9 mouse cellular contexts compared by ENCODE assay signal in the genomic region with DNA sequence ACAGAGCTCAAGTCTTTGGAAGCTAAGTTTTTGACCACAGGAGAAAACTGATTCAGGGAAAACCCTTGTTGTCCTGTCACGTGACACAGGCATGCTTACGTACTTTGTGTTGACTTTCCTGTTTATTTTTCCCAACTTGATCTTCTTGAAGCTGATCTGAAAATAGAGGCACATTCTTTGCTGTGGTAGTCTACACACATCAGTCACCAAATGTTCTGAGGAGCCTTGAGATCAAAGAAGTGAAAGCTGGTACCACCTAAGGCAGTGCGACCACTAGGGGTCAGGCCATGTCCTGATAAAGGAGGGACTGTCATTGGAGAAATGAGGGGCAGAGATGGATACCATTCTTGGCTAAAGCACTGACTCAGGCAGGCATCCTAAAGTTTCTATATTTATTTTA. TPM values are rescaled to one million over a fixed set of nuclear protein-coding genes. Genes with fewer than 3 reads are reported as not detected.
DNase-seq lines count a peak whose midpoint lies in the region; ATAC-seq lines count a peak whose summit lies in the region.
"Had no signal": no experiment of that assay in that cellular context is flagged by ENCODE, and none has a peak within 500 bp of the region (broad histone marks: within the 10 kb centered on the region; RNA-seq: fewer than 3 reads in every experiment).

No protein-coding gene starts in this region.

- no peak for ATAC-seq in heart, embryonic 12.5 days (ENCODE audit: insufficient number of reproducible peaks, low FRiP score)

- intact Hi-C loops in heart, postnatal 10 days (cut with DNase I), result loop anchor here (5.0 kb wide), 1 partner anchor 60 kb away; no protein-coding TSS in a partner anchor
- intact Hi-C loops in left cerebral cortex, postnatal 14 days (cut with DNase I), result loop anchor here (5.0 kb wide), 1 partner anchor 55 kb away; no protein-coding TSS in a partner anchor

- no peak overlapping the region for H3K4me2 ChIP-seq in heart, embryonic 12.5 days
- H3K4me2 ChIP-seq: neural tube, embryonic 13.5 days had no signal

- H3K4me3 ChIP-seq in heart, embryonic 12.5 days, result no peak overlapping the region
- H3K4me3 ChIP-seq: neural tube, embryonic 13.5 days had no signal

- no peaks in the 10 kb centered on the region for H3K27me3 ChIP-seq in heart, embryonic 12.5 days (replicated peaks)
- H3K27me3 ChIP-seq: neural tube, embryonic 13.5 days had no signal

- H3K36me3 ChIP-seq in heart, embryonic 12.5 days, result no peaks in the 10 kb centered on the region
- H3K36me3 ChIP-seq: neural tube, embryonic 13.5 days had no signal

- no peak overlapping the region for H3K27ac ChIP-seq in heart, embryonic 12.5 days (ENCODE audit: poor library complexity, severe bottlenecking)
- H3K27ac ChIP-seq: neural tube, embryonic 13.5 days had no signal

- H3K9me3 ChIP-seq in heart, embryonic 12.5 days (replicated peaks), result no peaks in the 10 kb centered on the region
- H3K9me3 ChIP-seq: neural tube, embryonic 13.5 days had no signal

- no peaks in the 10 kb centered on the region for H3K4me1 ChIP-seq in heart, embryonic 12.5 days (replicated peaks)

- no peak overlapping the region for H3K9ac ChIP-seq in heart, embryonic 12.5 days
- H3K9ac ChIP-seq: neural tube, embryonic 13.5 days had no signal

- WGBS in heart, embryonic 12.5 days, result 34% methylated on average over 3 of the region's 3 CpGs

- DNase-seq in heart, postnatal 10 days, result peak; percentile 8 to 20
- peak; percentile 46 for DNase-seq in 416B (ENCODE audit: low read depth)
- peak; percentile 41 for DNase-seq in ZHBTc4 (ENCODE audit: low read depth, low spot score)
- peak; percentile 9 for DNase-seq in embryo, embryonic 11.5 days (ENCODE audit: low read depth, low spot score)
- peak; percentile 28 to 52 for DNase-seq in left cerebral cortex, postnatal 14 days (ENCODE audit: low spot score in 2 of 2)
- peak; percentile 41 for DNase-seq in ovary, postnatal 36 days (ENCODE audit: low spot score)
- no peak for DNase-seq in c-Kit-positive CD71-positive TER-119-positive erythroid progenitor cells, embryonic 14.5 days (ENCODE audit: low spot score)

RNA-seq across cellular contexts. Expression of gene Siah2, which starts 34.8 kb away (rescaled TPM):
- 10 to 100 TPM; 12.6 to 13.5 TPM for total RNA-seq in heart, postnatal 10 days (2021)
- 6.7 and 8.2 TPM in 2 replicates for polyA plus RNA-seq in heart, embryonic 12.5 days (2016; fragmentation: Nextera tagmentation; extraction: Ambion mirVana)
- 10 to 100 TPM; 18.5 to 20.8 TPM for total RNA-seq in left cerebral cortex, postnatal 14 days (2021)
